Mouse (Mus musculus) left cerebral cortex, adult 9 months (tissue): ENCODE data around the gene Sema4a.

Experiments
- DNase-seq, 2 experiments: peaks; one replicate each; pipeline ENCODE4 v3.0.0; 2022; ENCODE audit warnings: low spot score in 2 of 2

The Sema4a gene

GRCm38 (mm10) chr3:88395742-88396141 is 65.2 kb downstream of the Sema4a start:
- no peak for DNase-seq

- DNase-seq = no peak
Measured at GRCm38 (mm10) chr3:88395288-88395687, 65.7 kb downstream of the Sema4a start.

GRCm38 (mm10) chr3:88393776-88394375 is 67.1 kb downstream of the Sema4a start:
- DNase-seq = no peak
